Mouse (Mus musculus) kidney, postnatal 0 days (tissue): ENCODE results near the gene Fbxl12. TPM values are rescaled to one million over a fixed set of nuclear protein-coding genes. Genes with fewer than 3 reads are reported as not detected.
A peak's percentile ranks its signal among the peaks of the same experiment; 100 is the strongest.

Experiments used
- ATAC-seq: fragments of 200-750 bp; cut with Nextera tagmentation; replicated peaks from 2 replicates; pipeline ENCODE4 v1.8.0; 2017; ENCODE audit warnings: low read depth, moderate number of reproducible peaks, moderate TSS enrichment, moderate library complexity; ENCODE audit not compliant: low FRiP score
- DNase-seq: peaks from one replicate; pipeline ENCODE4 v3.0.0-alpha.2; 2016; ENCODE audit warnings: low spot score
- H3K27ac ChIP-seq: fragments of 300-500 bp; sonication (generic); 2 replicates; pipeline ENCODE4 v1.5.1; 2014; ENCODE audit warnings: mild to moderate bottlenecking
- H3K27me3 ChIP-seq: fragments of 300-500 bp; sonication (generic); 2 replicates; pipeline ENCODE4 v1.6.1; 2014; ENCODE audit warnings: low read length, mixed read lengths; ENCODE audit not compliant: insufficient read depth
- H3K36me3 ChIP-seq: fragments of 300-500 bp; sonication (generic); 2 replicates; pipeline ENCODE4 v1.6.1; 2014; ENCODE audit warnings: low read length, mixed read lengths; ENCODE audit not compliant: insufficient read depth
- H3K4me1 ChIP-seq: fragments of 300-500 bp; sonication (generic); replicated peaks from 2 replicates; pipeline ENCODE4 v1.6.1; 2014; ENCODE audit warnings: antibody characterized with exemption, low read length, mixed read lengths; ENCODE audit not compliant: insufficient read depth
- H3K4me2 ChIP-seq: fragments of 300-500 bp; sonication (generic); 2 replicates; pipeline ENCODE4 v1.6.1; 2014; ENCODE audit warnings: mild to moderate bottlenecking, low read length, moderate library complexity, mixed read lengths
- H3K4me3 ChIP-seq: fragments of 300-500 bp; sonication (generic); replicated peaks from 2 replicates; pipeline ENCODE4 v1.5.1; 2014; ENCODE audit warnings: low read depth, low read length
- H3K9ac ChIP-seq: fragments of 300-500 bp; sonication (generic); 2 replicates; pipeline ENCODE4 v1.6.1; 2014; ENCODE audit warnings: low read depth, low read length
- H3K9me3 ChIP-seq: fragments of 300-500 bp; sonication (generic); replicated peaks from 2 replicates; pipeline ENCODE4 v1.6.1; 2016; ENCODE audit warnings: low read length, inconsistent platforms, mixed read lengths
- CTCF ChIP-seq: IDR thresholded peaks from 2 replicates; pipeline ENCODE4 v1.5.1; 2016; ENCODE audit warnings: antibody characterized with exemption, low read depth, mild to moderate bottlenecking, moderate library complexity
- WGBS: fragments of 180-500 bp; shearing (Covaris S2); extraction: QIAGEN DNeasy Blood & Tissue Kit; methylation state at CpG from one replicate; pipeline ENCODE4 v1.1.7; 2014; 5-methylcytosine and 5-hydroxymethylcytosine counted together
- polyA plus RNA-seq: library from polyadenylated mRNA; unstranded; fragments of >200 nt; fragmentation: Nextera tagmentation; extraction: Ambion mirVana; gene quantifications from 2 replicates; pipeline ENCODE4 v1.2.1, GENCODE M21; 2015

Fbxl12 gene
- polyA plus RNA-seq, 1 experiment from 2014 or later, result 16.0 TPM

DNA sequence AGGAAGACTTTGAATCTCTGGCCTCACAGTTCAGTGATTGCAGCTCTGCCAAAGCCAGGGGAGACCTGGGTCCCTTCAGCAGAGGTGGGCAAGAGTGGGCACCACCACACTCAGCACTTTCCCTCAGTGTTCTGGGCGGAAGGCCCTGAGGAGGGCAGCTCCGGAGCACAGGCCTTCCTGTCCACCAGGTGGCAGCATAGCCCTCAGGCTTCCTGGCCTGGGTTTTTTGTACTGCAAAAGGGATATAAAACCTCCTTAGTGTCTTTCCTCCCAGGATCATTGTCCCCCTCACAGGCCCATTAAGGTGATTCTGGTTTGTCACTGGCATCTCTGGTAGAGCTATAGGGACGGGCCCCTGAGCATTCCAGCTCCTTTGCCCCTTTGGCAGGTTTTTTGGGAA is 17.8 kb upstream of the Fbxl12 start:
- no peak overlapping the region for H3K9ac ChIP-seq
- H3K27ac ChIP-seq, result no peak overlapping the region
- H3K9me3 ChIP-seq, result no peaks in the 10 kb centered on the region
- TF ChIP-seq CTCF, result peak; percentile 94
- H3K36me3 ChIP-seq, result peaks cover 27% of the 10 kb centered on the region
- no peak overlapping the region for H3K4me2 ChIP-seq
- 0 out of 2 replicates have a peak, but pooled peaks cover 4% of the 10 kb centered on the region for H3K4me1 ChIP-seq
- DNase-seq (peak; percentile 75), ATAC-seq (peak; percentile 46; the same call in 1 of the 2 replicates)
- H3K4me3 ChIP-seq, result no peak overlapping the region
- no peaks in the 10 kb centered on the region for H3K27me3 ChIP-seq
- 50% methylated on average over 3 of the region's 3 CpGs for WGBS

DNA sequence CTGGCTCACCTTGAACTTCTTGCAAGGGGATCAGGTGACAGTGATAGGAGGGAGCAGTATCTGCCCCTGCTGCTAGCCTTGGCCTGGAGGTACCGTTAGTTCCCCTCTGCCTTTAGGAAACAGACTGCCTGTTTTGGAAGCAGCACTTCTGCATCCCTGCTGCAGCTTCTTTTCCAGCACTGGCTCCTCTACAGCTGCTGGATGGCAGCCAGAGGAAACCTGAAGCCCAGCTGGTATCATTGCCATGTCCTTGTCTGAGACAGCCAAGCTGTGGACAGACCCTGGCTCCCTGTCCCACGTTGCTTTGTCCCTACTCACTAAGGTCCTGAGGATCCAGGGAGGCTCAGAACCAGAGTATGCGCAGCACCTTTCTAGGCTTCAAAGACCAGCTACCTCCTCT is 13.0 kb upstream of the Fbxl12 start:
- peaks cover 28% of the 10 kb centered on the region for H3K36me3 ChIP-seq
- 81% methylated on average over 3 of the region's 3 CpGs for WGBS
- no peak overlapping the region for H3K9ac ChIP-seq
- no peaks in the 10 kb centered on the region for H3K27me3 ChIP-seq
- no peak overlapping the region for H3K4me3 ChIP-seq
- ATAC-seq (no peak), DNase-seq (no peak)
- H3K4me2 ChIP-seq, result no peak overlapping the region
- H3K27ac ChIP-seq, result no peak overlapping the region
- TF ChIP-seq CTCF, result no peak
- peaks cover 5% of the 10 kb centered on the region; the same call in 1 of the 2 replicates for H3K4me1 ChIP-seq
- H3K9me3 ChIP-seq, result no peaks in the 10 kb centered on the region

DNA sequence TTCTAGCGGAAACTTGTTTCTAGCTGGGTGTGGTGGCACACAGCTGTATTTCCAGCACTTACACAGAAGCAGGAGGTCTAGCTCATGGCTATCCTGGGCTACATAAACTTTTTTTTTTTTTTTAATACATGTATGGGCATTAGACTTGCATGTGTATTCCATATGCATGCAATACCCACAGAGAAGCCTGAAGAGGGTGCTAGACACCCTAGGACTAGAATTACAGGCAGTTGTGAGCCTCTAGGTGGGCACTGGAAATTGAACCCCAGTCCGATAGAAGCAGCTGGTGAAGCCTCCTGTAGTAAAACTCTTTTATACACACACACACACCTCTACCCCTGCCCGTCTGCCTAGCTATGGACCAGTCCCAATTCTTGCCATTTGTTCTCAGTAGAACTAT is 9.3 kb upstream of the Fbxl12 start:
- Histone ChIP-seq H3K4me1 (peaks cover 5% of the 10 kb centered on the region; the same call in 1 of the 2 replicates), H3K36me3 (peaks cover 21% of the 10 kb centered on the region), H3K4me3 (no peak overlapping the region), H3K9ac (no peak overlapping the region), H3K4me2 (no peak overlapping the region), H3K27ac (no peak overlapping the region), H3K27me3 (no peaks in the 10 kb centered on the region), H3K9me3 (no peaks in the 10 kb centered on the region)
- DNase-seq (no peak), ATAC-seq (no peak)
- TF ChIP-seq CTCF, result no peak
- WGBS, result 96% methylated on average over 3 of the region's 3 CpGs

DNA sequence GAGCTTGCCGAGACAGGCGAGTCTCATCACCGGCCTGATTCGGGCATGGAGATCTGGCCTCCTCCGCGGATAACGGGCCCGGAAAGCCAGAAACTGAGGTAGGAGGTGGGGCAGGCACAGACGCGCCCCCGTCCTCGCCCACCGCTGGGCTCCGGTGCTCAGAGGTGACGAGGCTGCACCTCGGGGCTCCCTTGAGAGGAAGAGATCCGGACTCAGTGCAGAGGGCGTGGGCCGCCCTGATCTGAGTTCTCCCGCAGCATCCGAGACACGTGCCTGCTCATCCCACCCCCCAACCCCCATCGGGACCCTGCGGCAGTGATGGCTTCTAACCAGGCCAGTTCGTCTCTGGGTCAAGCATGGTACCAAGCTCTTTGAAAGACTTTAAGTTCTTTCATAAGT is 7.7 kb upstream of the Fbxl12 start:
- peak overlapping the region; percentile 71 for H3K4me2 ChIP-seq

DNA sequence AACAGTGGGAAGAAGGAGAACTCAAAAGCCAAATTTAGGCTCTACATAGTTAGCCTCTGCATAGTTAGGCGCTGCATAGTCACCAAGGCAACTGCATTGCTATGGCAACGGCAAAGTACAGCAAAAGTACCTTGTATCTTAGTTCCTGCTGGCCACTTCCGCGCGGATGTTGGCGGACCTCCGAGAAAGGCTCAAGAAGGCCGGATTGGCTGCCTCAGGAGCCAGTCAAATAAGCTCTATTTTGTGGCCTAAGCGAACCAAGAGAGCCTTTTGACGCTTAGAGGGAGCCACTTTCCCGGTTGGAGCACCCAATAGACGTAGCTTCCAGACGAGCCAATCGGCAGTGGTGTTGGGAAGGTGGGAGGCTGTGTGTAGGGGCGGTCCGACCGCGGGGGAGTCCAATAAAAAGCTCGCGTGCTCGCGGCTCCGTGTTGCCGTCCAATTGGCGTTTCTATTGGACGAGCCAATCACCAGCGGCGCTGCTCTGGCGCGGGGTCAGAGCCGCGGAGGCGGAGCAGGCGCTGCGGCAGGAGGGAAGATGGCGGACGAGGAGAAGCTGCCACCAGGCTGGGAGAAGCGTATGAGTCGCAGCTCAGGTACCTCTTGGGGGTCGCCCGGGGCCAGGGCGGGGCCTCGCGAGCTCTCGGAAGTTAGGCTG is 7.2 kb upstream of the Fbxl12 start, which contains the start of gene Pin1:
Gene Pin1 (plus strand): TSS at position 494 of the 658 bp plus-strand sequence.
- peaks cover 15% of the 10 kb centered on the region; the same call in 1 of the 2 replicates for H3K36me3 ChIP-seq

More for the DNA sequence above, 7.7 kb upstream of the Fbxl12 start:
- Histone ChIP-seq H3K4me3 (peak overlapping the region; percentile 85), H3K36me3 (peaks cover 18% of the 10 kb centered on the region; the same call in 1 of the 2 replicates), H3K9me3 (no peaks in the 10 kb centered on the region), H3K27ac (no peak overlapping the region), H3K27me3 (no peaks in the 10 kb centered on the region), H3K4me1 (peaks cover 5% of the 10 kb centered on the region; the same call in 1 of the 2 replicates), H3K9ac (peak overlapping the region; percentile 85)
- TF ChIP-seq CTCF, result no peak
- ATAC-seq, result peak; percentile 6; the same call in 1 of the 2 replicates
- 0% methylated on average over 25 of the region's 25 CpGs for WGBS
- DNase-seq, result no peak

DNA sequence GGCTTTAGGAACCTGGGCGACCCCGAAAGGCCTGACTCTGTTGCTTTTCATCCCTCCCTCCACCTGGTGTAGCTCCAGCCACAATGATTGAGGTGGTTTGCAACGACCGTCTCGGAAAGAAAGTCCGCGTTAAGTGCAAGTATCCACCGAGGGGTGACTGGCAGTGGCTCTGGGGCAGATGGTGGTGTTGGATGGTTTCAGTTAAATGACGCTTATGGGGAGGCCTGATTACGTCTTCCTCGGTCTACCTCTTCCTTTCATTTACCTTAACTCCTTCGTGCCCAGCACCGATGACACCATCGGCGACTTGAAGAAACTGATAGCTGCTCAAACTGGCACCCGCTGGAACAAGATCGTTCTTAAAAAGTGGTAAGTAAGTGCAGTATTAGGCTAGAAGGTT is 554 bp upstream of the Fbxl12 start:
- H3K9ac ChIP-seq, result peak overlapping the region; percentile 79
- peak overlapping the region; percentile 93 for H3K27ac ChIP-seq
- ATAC-seq, result no peak
- H3K27me3 ChIP-seq, result no peaks in the 10 kb centered on the region
- WGBS, result 4% methylated on average over 17 of the region's 17 CpGs
- H3K9me3 ChIP-seq, result no peaks in the 10 kb centered on the region
- H3K4me1 ChIP-seq, result peaks cover 6% of the 10 kb centered on the region; the same call in 1 of the 2 replicates
- peak overlapping the region; percentile 90 for H3K4me3 ChIP-seq
- peak overlapping the region; percentile 77 for H3K4me2 ChIP-seq
- DNase-seq, result no peak
- no peak for TF ChIP-seq CTCF
- H3K36me3 ChIP-seq, result peaks cover 10% of the 10 kb centered on the region; the same call in 1 of the 2 replicates

More for the DNA sequence above, 7.2 kb upstream of the Fbxl12 start, which contains the start of gene Pin1:
- ATAC-seq (peak; percentile 99), DNase-seq (peak; percentile 100)
- WGBS, result under 1% methylated on average over 45 of the region's 45 CpGs
- no peak for TF ChIP-seq CTCF
- peak within 1 kb of the TSS; percentile 85 for H3K4me3 ChIP-seq
- peak within 1 kb of the TSS; percentile 71 for H3K4me2 ChIP-seq
- no peaks in the 10 kb centered on the region for H3K27me3 ChIP-seq
- peak within 1 kb of the TSS; percentile 85 for H3K9ac ChIP-seq
- 0 out of 2 replicates have a peak within 1 kb of the TSS, but pooled peaks have one; percentile 33 for H3K27ac ChIP-seq
- peaks cover 5% of the 10 kb centered on the region; the same call in 1 of the 2 replicates for H3K4me1 ChIP-seq
- no peaks in the 10 kb centered on the region for H3K9me3 ChIP-seq
